Mouse (Mus musculus) stomach, embryonic 15.5 days (tissue): Measurements from ENCODE around the gene Rftn1. TPM values are rescaled to one million over a fixed set of nuclear protein-coding genes. Genes with fewer than 3 reads are reported as not detected.
"Not testable (repeated sequence)": the region's sequence is repeated elsewhere in the genome, so short reads cannot be mapped to it uniquely, and the experiment has no call there.

Experiments
- ATAC-seq: fragments of 200-750 bp; cut with Nextera tagmentation; 2 replicates; pipeline ENCODE4 v1.8.0; 2017; ENCODE audit warnings: low read depth, moderate number of reproducible peaks, moderate TSS enrichment; ENCODE audit not compliant: insufficient read depth, low FRiP score
- H3K27ac ChIP-seq: fragments of 300-500 bp; sonication (generic); 2 replicates; pipeline ENCODE4 v1.5.1; 2015; ENCODE audit warnings: mild to moderate bottlenecking, inconsistent platforms
- H3K27me3 ChIP-seq: fragments of 300-500 bp; sonication (generic); replicated peaks from 2 replicates; pipeline ENCODE4 v1.6.1; 2015; ENCODE audit warnings: inconsistent platforms
- H3K36me3 ChIP-seq: fragments of 300-500 bp; sonication (generic); 2 replicates; pipeline ENCODE4 v1.6.1; 2015; ENCODE audit warnings: inconsistent platforms
- H3K4me1 ChIP-seq: fragments of 300-500 bp; sonication (generic); 2 replicates; pipeline ENCODE4 v1.6.1; 2015; ENCODE audit warnings: inconsistent platforms
- H3K4me2 ChIP-seq: fragments of 300-500 bp; sonication (generic); 2 replicates; pipeline ENCODE4 v1.6.1; 2015; ENCODE audit warnings: mild to moderate bottlenecking, inconsistent platforms
- H3K4me3 ChIP-seq: fragments of 300-500 bp; sonication (generic); replicated peaks from 2 replicates; pipeline ENCODE4 v1.5.1; 2015; ENCODE audit warnings: inconsistent platforms
- H3K9ac ChIP-seq: fragments of 300-500 bp; sonication (generic); 2 replicates; pipeline ENCODE4 v1.6.1; 2015; ENCODE audit warnings: inconsistent platforms
- H3K9me3 ChIP-seq: fragments of 300-500 bp; sonication (generic); 2 replicates; pipeline ENCODE4 v1.6.1; 2016; ENCODE audit warnings: inconsistent platforms
- WGBS: fragments of 180-500 bp; shearing (Covaris S2); methylation state at CpG from one replicate; pipeline ENCODE4 v1.1.7; 2015; 5-methylcytosine and 5-hydroxymethylcytosine counted together
- polyA plus RNA-seq: library from polyadenylated mRNA; unstranded; fragments of >200 nt; fragmentation: Nextera tagmentation; extraction: Ambion mirVana; gene quantifications from 2 replicates; pipeline ENCODE4 v1.2.1, GENCODE M21; 2015

Rftn1 gene
- polyA plus RNA-seq, 1 experiment from 2014 or later = 11.4 TPM

DNA sequence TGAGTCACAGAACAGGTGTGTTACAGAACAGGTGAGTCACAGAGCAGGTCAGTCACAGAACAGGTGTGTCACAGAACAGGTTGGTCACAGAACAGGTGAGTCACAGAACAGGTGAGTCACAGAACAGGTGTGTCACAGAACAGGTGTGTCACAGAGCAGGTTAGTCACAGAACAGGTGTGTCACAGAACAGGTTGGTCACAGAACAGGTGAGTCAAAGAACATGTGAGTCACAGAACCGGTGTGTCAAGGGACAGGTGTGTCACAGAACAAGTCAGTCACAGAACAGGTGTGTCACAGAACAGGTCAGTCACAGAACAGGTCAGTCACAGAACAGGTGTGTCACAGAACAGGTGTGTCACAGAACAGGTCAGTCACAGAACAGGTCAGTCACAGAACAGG is 74.1 kb downstream of the Rftn1 start:
- H3K36me3 ChIP-seq, H3K4me3 ChIP-seq, H3K9ac ChIP-seq, H3K4me2 ChIP-seq, H3K27me3 ChIP-seq, H3K27ac ChIP-seq, ATAC-seq, H3K4me1 ChIP-seq, H3K9me3 ChIP-seq: not testable (repeated sequence)
- 82% methylated on average over 1 of the region's 1 CpGs for WGBS

DNA sequence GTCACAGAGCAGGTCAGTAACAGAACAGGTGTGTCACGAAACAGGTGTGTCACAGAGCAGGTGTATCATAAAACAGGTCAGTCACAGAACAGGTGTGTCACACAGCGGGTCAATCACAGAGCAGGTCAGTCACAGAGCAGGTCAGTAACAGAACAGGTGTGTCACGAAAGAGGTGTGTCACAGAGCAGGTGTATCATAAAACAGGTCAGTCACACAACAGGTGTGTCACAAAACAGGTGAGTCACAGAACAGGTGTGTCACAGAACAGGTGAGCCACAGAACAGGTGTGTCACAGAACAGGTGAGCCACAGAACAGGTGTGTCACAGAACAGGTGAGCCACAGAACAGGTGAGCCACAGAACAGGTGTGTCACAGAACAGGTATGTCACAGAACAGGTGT is 74.8 kb downstream of the Rftn1 start:
- not testable (repeated sequence) for H3K9ac ChIP-seq, H3K4me3 ChIP-seq, H3K27me3 ChIP-seq, H3K27ac ChIP-seq, H3K9me3 ChIP-seq, H3K4me1 ChIP-seq, H3K4me2 ChIP-seq, H3K36me3 ChIP-seq, ATAC-seq
- 92% methylated on average over 3 of the region's 3 CpGs for WGBS

DNA sequence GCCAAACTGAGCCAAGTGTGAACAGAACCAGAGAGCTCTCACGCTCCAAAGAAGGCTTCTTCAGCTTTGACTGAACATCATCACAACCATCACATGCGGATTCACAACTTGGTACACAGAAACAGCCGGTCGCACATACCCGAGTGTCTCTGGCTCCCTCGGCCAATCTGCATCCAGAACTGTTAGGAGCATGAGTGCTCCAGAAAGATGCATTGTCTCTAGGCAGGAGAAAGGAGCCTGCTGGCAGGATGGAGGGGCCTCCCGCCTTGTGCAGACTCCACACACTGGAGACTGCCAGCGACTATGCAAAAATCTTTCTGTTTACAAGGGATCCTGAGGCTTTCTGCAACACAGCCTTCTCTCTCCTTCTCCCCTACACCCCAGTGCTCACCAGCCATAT is 75.8 kb downstream of the Rftn1 start:
- H3K4me2 ChIP-seq = no peak overlapping the region
- H3K36me3 ChIP-seq = no peaks in the 10 kb centered on the region
- no peak overlapping the region for H3K9ac ChIP-seq
- WGBS = 82% methylated on average over 8 of the region's 8 CpGs
- no peak overlapping the region for H3K27ac ChIP-seq
- no peaks in the 10 kb centered on the region for H3K4me1 ChIP-seq
- H3K9me3 ChIP-seq = no peaks in the 10 kb centered on the region
- H3K27me3 ChIP-seq = no peaks in the 10 kb centered on the region
- H3K4me3 ChIP-seq = no peak overlapping the region
- ATAC-seq = no peak

DNA sequence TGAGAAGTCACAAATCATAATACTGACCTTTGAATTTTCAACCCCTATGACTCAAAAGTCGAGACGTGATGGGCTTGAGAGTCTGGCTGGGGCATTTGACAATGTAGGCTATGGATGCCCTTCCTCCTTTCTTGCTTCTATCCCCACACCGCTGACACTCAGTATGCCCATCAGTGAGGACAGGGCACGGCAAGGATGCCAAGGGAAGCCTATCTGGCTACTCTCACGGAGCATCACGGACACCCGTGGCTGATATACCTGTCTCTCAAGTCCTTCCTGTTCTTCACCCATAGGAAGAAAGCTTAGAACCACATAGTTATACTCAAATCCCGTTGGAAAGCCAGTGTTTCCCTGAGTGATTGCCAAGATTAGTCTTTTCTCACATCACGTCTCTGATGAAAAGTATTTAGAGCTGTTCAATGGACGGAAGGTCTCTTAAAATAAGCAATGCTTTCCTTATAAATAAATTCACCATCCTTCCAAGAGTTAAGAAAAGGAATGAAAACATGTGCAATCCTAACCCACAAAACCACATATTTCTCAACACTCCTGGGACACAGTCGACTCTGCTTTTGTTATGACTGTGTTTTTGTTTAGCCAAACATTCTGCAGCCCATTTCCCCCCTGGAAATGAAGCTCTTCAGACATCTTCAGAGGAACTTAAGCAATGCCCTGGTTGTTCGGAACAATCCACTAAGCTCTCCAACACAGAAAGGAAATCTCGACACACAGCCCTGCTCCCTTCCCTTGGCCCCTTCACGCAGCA is 79.6 kb downstream of the Rftn1 start:
- Histone ChIP-seq H3K4me2 (no peak overlapping the region), H3K9me3 (no peaks in the 10 kb centered on the region), H3K4me3 (no peak overlapping the region), H3K9ac (no peak overlapping the region), H3K36me3 (no peaks in the 10 kb centered on the region), H3K27me3 (no peaks in the 10 kb centered on the region), H3K27ac (no peak overlapping the region), H3K4me1 (no peaks in the 10 kb centered on the region)
- WGBS = 62% methylated on average over 14 of the region's 14 CpGs
- ATAC-seq = no peak

DNA sequence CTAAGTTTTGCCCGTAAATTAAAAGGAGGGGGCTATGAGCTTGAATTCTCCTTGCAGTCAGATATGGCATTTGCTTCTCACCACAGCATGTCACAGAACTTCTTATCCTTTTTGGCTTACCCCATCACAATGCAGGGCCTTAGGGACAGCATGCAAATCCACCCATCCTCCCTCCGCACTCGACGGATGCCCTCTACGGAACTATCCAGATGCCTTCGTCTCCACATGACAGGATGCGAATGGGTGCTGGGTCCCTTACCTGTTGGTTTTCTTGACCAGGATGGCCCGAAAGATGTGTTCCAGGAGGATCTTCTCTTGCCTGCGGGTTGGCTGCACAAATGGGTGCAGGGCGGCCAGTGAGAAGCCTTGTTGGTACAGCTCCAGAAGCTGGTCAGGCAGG is 83.7 kb downstream of the Rftn1 start:
- no peak overlapping the region for H3K27ac ChIP-seq
- no peaks in the 10 kb centered on the region for H3K27me3 ChIP-seq
- H3K9ac ChIP-seq = no peak overlapping the region
- H3K4me2 ChIP-seq = no peak overlapping the region
- H3K4me3 ChIP-seq = no peak overlapping the region
- ATAC-seq = no peak
- 89% methylated on average over 10 of the region's 10 CpGs for WGBS
- H3K4me1 ChIP-seq = no peaks in the 10 kb centered on the region
- H3K36me3 ChIP-seq = no peaks in the 10 kb centered on the region
- no peaks in the 10 kb centered on the region for H3K9me3 ChIP-seq

DNA sequence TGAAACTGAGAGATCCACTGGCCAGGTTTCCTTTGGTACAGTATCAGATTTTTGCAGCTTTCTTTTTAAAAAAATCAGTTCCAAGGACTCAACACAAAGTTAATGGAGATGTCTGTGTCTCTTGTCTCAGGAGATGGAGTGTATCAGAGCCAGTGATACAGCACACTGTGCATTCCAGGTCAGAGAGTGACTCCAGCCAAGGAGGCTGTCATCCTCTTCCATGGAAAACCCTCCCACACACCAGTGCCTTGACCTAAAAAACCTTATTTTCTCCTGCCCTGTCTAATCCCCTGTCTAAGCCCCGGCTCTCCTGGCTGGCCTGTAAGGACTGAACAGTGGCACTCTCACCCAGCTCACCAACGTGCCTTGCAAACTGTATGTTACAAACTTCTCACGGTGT is 86.3 kb downstream of the Rftn1 start:
- Histone ChIP-seq H3K4me1 (no peaks in the 10 kb centered on the region), H3K4me2 (no peak overlapping the region), H3K9me3 (no peaks in the 10 kb centered on the region), H3K27me3 (no peaks in the 10 kb centered on the region), H3K36me3 (no peaks in the 10 kb centered on the region), H3K27ac (no peak overlapping the region), H3K4me3 (no peak overlapping the region), H3K9ac (no peak overlapping the region)
- WGBS = 80% methylated on average over 3 of the region's 3 CpGs
- no peak for ATAC-seq

DNA sequence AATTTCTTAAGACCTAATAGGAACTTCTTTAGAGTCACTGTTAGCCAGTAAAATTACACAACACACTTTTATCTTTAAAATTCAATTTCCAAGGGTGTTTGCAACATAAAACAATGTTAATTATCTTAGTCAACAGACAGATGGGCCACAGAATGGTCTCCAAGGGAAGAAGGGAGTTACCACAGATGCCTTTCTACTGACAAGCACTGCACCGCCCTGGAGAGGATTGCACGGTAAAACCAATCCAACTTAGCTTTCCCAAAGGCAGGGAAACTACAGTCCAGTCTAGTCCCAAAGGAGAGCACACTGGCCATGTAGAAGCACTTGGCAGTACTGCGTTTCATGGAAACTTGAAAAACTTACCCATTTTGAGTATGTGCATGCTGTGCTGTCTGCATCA is 89.1 kb downstream of the Rftn1 start:
- Histone ChIP-seq H3K27ac (no peak overlapping the region), H3K9me3 (no peaks in the 10 kb centered on the region), H3K4me1 (no peaks in the 10 kb centered on the region), H3K27me3 (no peaks in the 10 kb centered on the region), H3K4me3 (no peak overlapping the region), H3K4me2 (no peak overlapping the region), H3K36me3 (no peaks in the 10 kb centered on the region), H3K9ac (no peak overlapping the region)
- no peak for ATAC-seq
- 88% methylated on average over 3 of the region's 3 CpGs for WGBS

DNA sequence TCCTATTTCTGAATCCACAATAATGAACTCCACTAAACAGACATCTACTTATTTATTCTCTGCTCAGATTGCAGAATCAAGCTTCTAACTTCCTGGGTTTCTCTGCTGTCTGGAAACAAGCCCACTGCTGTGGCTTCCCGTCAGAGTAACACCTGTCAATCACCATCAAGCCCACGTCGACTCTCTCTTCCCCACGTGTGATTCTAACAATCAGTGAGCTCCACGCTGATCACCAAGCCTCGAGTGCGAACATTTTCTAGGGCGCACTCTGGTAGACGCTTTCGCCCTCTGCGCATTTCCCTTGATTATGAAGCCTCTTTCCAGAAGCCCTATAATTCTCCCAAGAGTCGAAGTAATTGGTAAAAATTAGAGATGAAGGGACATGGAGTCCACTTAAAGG is 90.4 kb downstream of the Rftn1 start:
- Histone ChIP-seq H3K9me3 (no peaks in the 10 kb centered on the region), H3K27ac (no peak overlapping the region), H3K4me3 (no peak overlapping the region), H3K9ac (no peak overlapping the region), H3K36me3 (no peaks in the 10 kb centered on the region), H3K27me3 (no peaks in the 10 kb centered on the region), H3K4me2 (no peak overlapping the region), H3K4me1 (no peaks in the 10 kb centered on the region)
- 74% methylated on average over 12 of the region's 12 CpGs for WGBS
- no peak for ATAC-seq

DNA sequence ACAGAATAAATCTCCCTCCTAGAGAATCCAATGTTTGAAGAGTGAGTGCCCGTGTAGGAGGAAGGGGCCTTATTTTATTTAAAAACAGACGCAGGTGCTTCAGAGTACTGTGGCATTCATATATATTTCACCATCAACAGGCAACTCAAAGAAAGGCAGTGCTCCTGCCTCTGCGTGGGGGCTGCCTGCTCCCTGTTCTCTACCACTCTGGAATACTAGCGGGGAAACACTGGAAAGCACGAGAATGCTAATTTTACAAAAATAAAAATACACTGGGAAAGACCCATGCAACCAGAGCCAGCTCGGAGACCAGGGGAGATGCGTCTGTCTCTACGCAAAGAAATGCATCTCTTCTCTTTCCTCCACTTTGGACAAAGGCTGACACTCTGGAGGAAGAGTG is 91.1 kb downstream of the Rftn1 start:
- 61% methylated on average over 8 of the region's 8 CpGs for WGBS
- no peaks in the 10 kb centered on the region for H3K27me3 ChIP-seq
- H3K4me2 ChIP-seq = no peak overlapping the region
- H3K9me3 ChIP-seq = no peaks in the 10 kb centered on the region
- H3K4me1 ChIP-seq = no peaks in the 10 kb centered on the region
- H3K4me3 ChIP-seq = no peak overlapping the region
- H3K9ac ChIP-seq = no peak overlapping the region
- H3K27ac ChIP-seq = no peak overlapping the region
- ATAC-seq = no peak
- no peaks in the 10 kb centered on the region for H3K36me3 ChIP-seq

DNA sequence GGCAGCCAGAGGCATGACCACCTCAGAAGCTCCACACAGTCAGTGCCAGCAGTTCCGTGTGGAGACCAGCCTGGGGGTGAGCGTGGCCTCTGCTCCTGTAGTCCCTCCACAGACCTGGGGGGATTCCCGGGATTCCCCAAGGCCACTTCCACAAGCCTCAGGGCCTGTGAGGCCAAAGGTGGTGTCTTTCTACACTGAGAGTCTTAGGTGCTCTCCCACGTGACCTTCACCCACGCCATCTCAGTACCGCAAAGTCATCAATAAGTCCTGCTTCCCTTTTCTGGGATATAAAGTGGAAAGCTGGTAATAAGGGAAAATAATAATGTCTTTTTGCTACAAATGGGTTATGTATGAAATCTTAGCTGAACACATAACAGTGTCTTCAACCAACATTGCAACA is 92.2 kb downstream of the Rftn1 start:
- ATAC-seq = no peak
- Histone ChIP-seq H3K27ac (no peak overlapping the region), H3K4me2 (no peak overlapping the region), H3K36me3 (no peaks in the 10 kb centered on the region), H3K27me3 (no peaks in the 10 kb centered on the region), H3K9ac (no peak overlapping the region), H3K4me1 (no peaks in the 10 kb centered on the region), H3K4me3 (no peak overlapping the region), H3K9me3 (no peaks in the 10 kb centered on the region)
- WGBS = 82% methylated on average over 6 of the region's 6 CpGs

DNA sequence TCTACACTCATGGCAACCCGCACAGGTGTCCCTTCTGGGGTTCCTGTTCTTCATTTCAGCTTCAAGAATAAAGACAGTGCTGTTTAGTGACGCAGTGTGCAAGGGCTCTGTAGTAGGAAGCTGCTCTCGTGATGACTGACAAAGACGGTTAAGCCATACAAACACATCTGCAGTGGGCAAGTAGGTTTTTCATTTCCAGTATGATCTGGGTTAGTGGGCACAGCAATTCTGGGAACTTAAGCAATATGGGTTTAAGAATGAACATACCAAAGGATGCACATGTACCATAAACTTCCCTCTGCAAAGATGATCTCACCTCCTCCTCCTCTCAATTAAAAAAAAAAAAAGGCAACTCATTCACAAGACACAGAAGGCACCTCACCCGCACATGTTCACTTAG is 92.6 kb downstream of the Rftn1 start:
- no peak overlapping the region for H3K27ac ChIP-seq
- no peaks in the 10 kb centered on the region for H3K27me3 ChIP-seq
- no peak overlapping the region for H3K4me3 ChIP-seq
- no peak overlapping the region for H3K9ac ChIP-seq
- ATAC-seq = no peak
- no peak overlapping the region for H3K4me2 ChIP-seq
- 86% methylated on average over 5 of the region's 5 CpGs for WGBS
- no peaks in the 10 kb centered on the region for H3K36me3 ChIP-seq
- no peaks in the 10 kb centered on the region for H3K9me3 ChIP-seq
- H3K4me1 ChIP-seq = no peaks in the 10 kb centered on the region

DNA sequence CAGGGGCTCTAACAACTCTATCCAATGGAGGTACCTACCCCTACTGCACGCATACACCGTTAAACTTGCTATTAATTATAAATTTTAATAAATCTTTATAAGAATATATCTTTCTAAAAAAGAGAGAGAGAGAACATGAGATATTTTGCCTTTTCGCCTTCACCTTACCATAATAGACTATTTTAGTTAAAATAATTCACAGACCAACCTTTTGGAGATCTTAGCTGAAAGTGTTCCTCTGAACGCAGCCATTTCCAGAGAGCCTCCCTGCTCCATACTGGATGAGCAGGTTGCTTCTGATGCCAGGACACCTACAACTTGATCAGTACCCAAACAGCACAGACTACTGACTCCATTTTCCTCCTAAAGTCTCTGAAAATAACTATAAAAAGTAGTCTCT is 94.2 kb downstream of the Rftn1 start:
- Histone ChIP-seq H3K9me3 (no peaks in the 10 kb centered on the region), H3K4me3 (no peak overlapping the region), H3K27ac (no peak overlapping the region), H3K4me2 (no peak overlapping the region), H3K27me3 (no peaks in the 10 kb centered on the region), H3K4me1 (no peaks in the 10 kb centered on the region), H3K9ac (no peak overlapping the region), H3K36me3 (no peaks in the 10 kb centered on the region)
- no peak for ATAC-seq
- WGBS = 88% methylated on average over 4 of the region's 4 CpGs

DNA sequence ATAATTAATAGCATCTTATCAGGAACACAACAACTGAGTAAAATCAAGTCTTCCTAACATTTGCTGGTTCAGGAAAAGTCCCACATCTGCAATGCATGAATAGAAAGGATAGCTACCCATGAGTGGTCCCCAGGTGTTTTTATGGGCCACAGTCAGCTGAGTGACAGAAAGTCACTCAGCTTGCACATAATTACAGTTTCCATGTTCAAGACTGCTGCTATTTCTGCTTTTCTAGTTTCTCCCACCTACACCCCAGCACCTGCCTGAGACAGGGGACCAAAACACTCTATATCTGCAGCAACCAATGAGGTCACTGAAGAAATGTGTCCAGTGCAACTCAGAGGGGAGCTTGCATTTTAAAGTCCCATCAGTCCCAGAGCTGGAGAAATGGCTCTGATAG is 95.9 kb downstream of the Rftn1 start:
- H3K27me3 ChIP-seq = no peaks in the 10 kb centered on the region
- no peak overlapping the region for H3K27ac ChIP-seq
- no peak overlapping the region for H3K4me2 ChIP-seq
- no peaks in the 10 kb centered on the region for H3K9me3 ChIP-seq
- H3K9ac ChIP-seq = no peak overlapping the region
- H3K4me1 ChIP-seq = no peaks in the 10 kb centered on the region
- H3K36me3 ChIP-seq = no peaks in the 10 kb centered on the region
- no peak for ATAC-seq
- no peak overlapping the region for H3K4me3 ChIP-seq
